Mouse (Mus musculus): ENCODE measurements at regions not wholly inside any gene's neighbourhood (a gene's known extent, or its start where the extent isn't known, plus 50 kb on each side); places are given as distances from the start of the nearest gene placed in this dataset.

GRCm38 (mm10) chr1:52553871-52554270 lies 53.4 kb upstream of the Nab1 start:
- Histone ChIP-seq H3K9ac (replicated peaks; ENCODE audit: low read depth) (no peak overlapping the region), H3K36me3 (ENCODE audit: insufficient read depth, low read length) (no peaks in the 10 kb centered on the region), H3K4me1 (ENCODE audit: insufficient read depth, low read depth, low read length) (no peaks in the 10 kb centered on the region), H3K27me3 (replicated peaks; ENCODE audit: insufficient read depth, low read length) (no peaks in the 10 kb centered on the region), H3K27ac (ENCODE audit: low read length) (no peak overlapping the region), H3K4me2 (replicated peaks; ENCODE audit: low read depth, low read length) (no peak overlapping the region), H3K9me3 (ENCODE audit: low read length) (no peaks in the 10 kb centered on the region), H3K4me3 (ENCODE audit: low read depth, low read length) (no peak overlapping the region)
- WGBS = 34% methylated on average over 4 of the region's 4 CpGs
- ATAC-seq (no peak), DNase-seq (ENCODE audit: low spot score) (peak; percentile 12)
- TF ChIP-seq EP300 (IDR thresholded peaks at IDR 0.05) (no peak), CTCF (IDR thresholded peaks at IDR 0.05) (no peak)

GRCm38 (mm10) chr1:52565812-52566211 lies 64.7 kb upstream of the Nemp2 start:
- H3K4me3 ChIP-seq (ENCODE audit: low read depth, low read length) = no peak overlapping the region
- H3K36me3 ChIP-seq (ENCODE audit: insufficient read depth, low read length) = no peaks in the 10 kb centered on the region
- H3K27me3 ChIP-seq (replicated peaks; ENCODE audit: insufficient read depth, low read length) = no peaks in the 10 kb centered on the region
- TF ChIP-seq EP300 (IDR thresholded peaks at IDR 0.05) (no peak), CTCF (IDR thresholded peaks at IDR 0.05) (no peak)
- WGBS = 19% methylated on average over 6 of the region's 6 CpGs
- ATAC-seq (no peak), DNase-seq (ENCODE audit: low spot score) (no peak)
- H3K4me1 ChIP-seq (ENCODE audit: insufficient read depth, low read depth, low read length) = no peaks in the 10 kb centered on the region
- H3K27ac ChIP-seq (ENCODE audit: low read length) = no peak overlapping the region
- H3K9ac ChIP-seq (replicated peaks; ENCODE audit: low read depth) = no peak overlapping the region
- no peak overlapping the region for H3K4me2 ChIP-seq (replicated peaks; ENCODE audit: low read depth, low read length)
- H3K9me3 ChIP-seq (ENCODE audit: low read length) = no peaks in the 10 kb centered on the region

- TF ChIP-seq CTCF (IDR thresholded peaks at IDR 0.05) = no peak
- no peak for TF ChIP-seq EP300 (IDR thresholded peaks at IDR 0.05)
These were observed 58.8 kb upstream of the Nemp2 start for GRCm38 (mm10) chr1:52571674-52572073.

GRCm38 (mm10) chr1:52578298-52579056 lies 52.0 kb upstream of the Nemp2 start:
- Histone ChIP-seq H3K36me3 (ENCODE audit: insufficient read depth, low read length) (no peaks in the 10 kb centered on the region), H3K4me2 (replicated peaks; ENCODE audit: low read depth, low read length) (no peak overlapping the region), H3K27me3 (replicated peaks; ENCODE audit: insufficient read depth, low read length) (no peaks in the 10 kb centered on the region), H3K27ac (ENCODE audit: low read length) (peak overlapping the region; percentile 15; the same call in 1 of the 2 replicates), H3K4me3 (ENCODE audit: low read depth, low read length) (no peak overlapping the region), H3K9me3 (ENCODE audit: low read length) (no peaks in the 10 kb centered on the region), H3K4me1 (ENCODE audit: insufficient read depth, low read depth, low read length) (peaks cover 10% of the 10 kb centered on the region; the same call in 1 of the 2 replicates), H3K9ac (replicated peaks; ENCODE audit: low read depth) (no peak overlapping the region)
- ATAC-seq (peak; percentile 80), DNase-seq (ENCODE audit: low spot score) (peak; percentile 85)
- peak; percentile 41; the same call in 1 of the 2 replicates for TF ChIP-seq EP300 (IDR thresholded peaks at IDR 0.05)
- TF ChIP-seq CTCF (IDR thresholded peaks at IDR 0.05) = no peak
- 19% methylated on average over 5 of the region's 5 CpGs for WGBS

More at GRCm38 (mm10) chr1:52571674-52572073, 58.8 kb upstream of the Nemp2 start:
- no peak for DNase-seq (ENCODE audit: low spot score)
- Histone ChIP-seq H3K4me3 (ENCODE audit: low read depth, low read length) (no peak overlapping the region), H3K9ac (replicated peaks; ENCODE audit: low read depth) (no peak overlapping the region), H3K36me3 (ENCODE audit: insufficient read depth, low read length) (no peaks in the 10 kb centered on the region), H3K27me3 (replicated peaks; ENCODE audit: insufficient read depth, low read length) (no peaks in the 10 kb centered on the region), H3K4me2 (replicated peaks; ENCODE audit: low read depth, low read length) (no peak overlapping the region), H3K4me1 (ENCODE audit: insufficient read depth, low read depth, low read length) (no peaks in the 10 kb centered on the region), H3K27ac (ENCODE audit: low read length) (no peak overlapping the region), H3K9me3 (ENCODE audit: low read length) (no peaks in the 10 kb centered on the region)
- no peak for ATAC-seq
- 53% methylated on average over 5 of the region's 5 CpGs for WGBS

GRCm38 (mm10) chr1:52580132-52580896 lies 50.2 kb upstream of the Nemp2 start:
- H3K4me3 ChIP-seq (ENCODE audit: low read depth, low read length) = no peak overlapping the region
- no peaks in the 10 kb centered on the region for H3K27me3 ChIP-seq (replicated peaks; ENCODE audit: insufficient read depth, low read length)
- ATAC-seq = no peak
- H3K27ac ChIP-seq (ENCODE audit: low read length) = no peak overlapping the region
- no peaks in the 10 kb centered on the region for H3K36me3 ChIP-seq (ENCODE audit: insufficient read depth, low read length)
- no peak overlapping the region for H3K9ac ChIP-seq (replicated peaks; ENCODE audit: low read depth)
- no peak for DNase-seq (ENCODE audit: low spot score)
- 82% methylated on average over 4 of the region's 4 CpGs for WGBS
- no peak overlapping the region for H3K4me2 ChIP-seq (replicated peaks; ENCODE audit: low read depth, low read length)
- H3K9me3 ChIP-seq (ENCODE audit: low read length) = no peaks in the 10 kb centered on the region
- H3K4me1 ChIP-seq (ENCODE audit: insufficient read depth, low read depth, low read length) = peaks cover 10% of the 10 kb centered on the region; the same call in 1 of the 2 replicates
- TF ChIP-seq CTCF (IDR thresholded peaks at IDR 0.05) = no peak
- TF ChIP-seq EP300 (IDR thresholded peaks at IDR 0.05) = no peak

Data from lung, postnatal 0 days (tissue).